Mouse (Mus musculus): ENCODE measurements around the gene Actl6a.
"Not testable (repeated sequence)": the region's sequence is repeated elsewhere in the genome, so short reads cannot be mapped to it uniquely, and the experiment has no call there.

Actl6a gene

DNA sequence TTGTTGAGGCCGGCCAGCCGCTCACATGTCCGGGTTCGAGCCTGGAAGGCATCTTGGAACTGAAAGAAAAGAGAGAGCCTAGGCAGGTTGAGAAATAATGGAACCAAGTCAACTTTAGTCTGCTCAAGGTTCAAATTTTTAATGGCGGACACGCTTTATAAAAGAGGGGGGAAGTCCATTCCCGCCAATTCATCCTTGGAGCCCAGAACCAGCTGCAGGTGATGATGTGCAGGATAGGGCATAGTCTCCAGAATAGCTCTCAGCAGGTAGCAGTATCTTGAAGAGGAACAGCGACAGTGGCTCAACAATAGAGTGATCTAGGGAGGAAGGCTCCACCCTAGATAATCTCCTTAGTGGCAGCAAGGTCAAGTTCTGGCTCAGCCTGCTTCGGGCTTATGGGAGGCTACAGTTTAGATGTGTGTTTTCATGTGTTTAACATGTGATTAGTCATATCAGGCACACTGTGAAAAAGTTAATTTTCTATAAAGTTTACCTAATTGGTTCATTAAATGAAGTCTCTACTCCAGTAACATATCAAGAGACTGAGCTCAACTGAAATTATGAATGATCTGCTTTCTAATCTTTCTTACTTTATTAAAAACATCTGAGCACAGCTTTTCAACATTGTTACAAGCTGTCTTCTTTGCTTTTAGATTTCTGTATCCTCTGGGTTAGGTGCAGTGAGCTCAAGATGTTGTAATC lies at the start of gene Actl6a:
Gene Actl6a, plus strand, starts transcription at position 652 of the 702 bp plus-strand sequence.
- DNase-seq = not testable (repeated sequence)

DNA sequence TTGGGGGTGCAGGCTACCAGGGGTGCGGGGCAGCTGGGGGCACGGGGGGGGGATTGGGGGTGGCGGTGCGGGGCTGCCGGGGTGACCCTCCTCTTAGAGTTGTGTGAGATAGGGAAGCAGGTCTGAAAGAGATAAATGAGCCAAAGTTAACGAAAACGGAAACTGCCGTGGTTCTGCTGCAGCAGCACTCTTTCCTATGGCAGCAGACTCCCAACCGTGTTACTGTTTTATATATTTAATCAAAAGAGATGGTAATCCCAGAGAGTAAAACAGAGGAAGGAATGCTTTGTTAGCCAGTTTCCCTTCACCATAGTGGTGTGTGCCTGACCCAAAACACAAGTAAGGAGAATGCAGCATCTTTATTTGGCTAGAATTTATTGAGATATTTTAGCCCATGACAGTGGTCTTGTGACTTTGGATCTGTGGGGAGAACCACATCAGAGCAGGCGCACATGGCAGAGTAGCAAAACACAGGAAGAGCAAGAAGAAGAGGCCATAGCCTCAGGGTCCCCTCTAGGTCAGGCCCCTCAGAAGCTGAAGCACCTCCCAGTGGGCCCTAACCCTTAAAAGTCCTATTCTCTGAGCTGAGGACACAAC lies 49.6 kb upstream of the Actl6a start:
- no peak for DNase-seq

- no peak for DNase-seq
Measured at GRCm38 (mm10) chr3:32658401-32658800, 47.7 kb upstream of the Actl6a start.

DNA sequence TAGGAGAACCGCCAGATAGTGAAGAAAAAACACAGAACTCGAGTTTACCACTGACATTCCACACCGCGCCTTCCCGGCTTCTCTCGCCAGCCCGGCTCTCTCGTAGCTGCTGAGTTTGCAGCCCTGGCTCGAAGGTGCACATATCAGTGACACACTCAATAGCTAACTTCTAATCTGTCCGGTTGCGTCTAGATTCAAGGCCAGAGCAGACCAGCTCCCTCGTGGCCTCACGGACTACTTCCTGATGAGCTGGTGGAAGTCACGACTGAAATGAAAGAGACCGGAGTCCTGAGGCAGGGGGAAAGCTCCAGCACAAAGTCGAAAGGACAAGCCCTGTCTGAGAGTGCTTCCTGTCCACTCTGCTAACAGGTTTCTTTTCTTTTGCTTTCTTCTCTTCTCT lies 47.3 kb upstream of the Actl6a start:
- no peak for DNase-seq

GRCm38 (mm10) chr3:32659506-32659905 lies 46.6 kb upstream of the Actl6a start:
- DNase-seq = no peak

DNA sequence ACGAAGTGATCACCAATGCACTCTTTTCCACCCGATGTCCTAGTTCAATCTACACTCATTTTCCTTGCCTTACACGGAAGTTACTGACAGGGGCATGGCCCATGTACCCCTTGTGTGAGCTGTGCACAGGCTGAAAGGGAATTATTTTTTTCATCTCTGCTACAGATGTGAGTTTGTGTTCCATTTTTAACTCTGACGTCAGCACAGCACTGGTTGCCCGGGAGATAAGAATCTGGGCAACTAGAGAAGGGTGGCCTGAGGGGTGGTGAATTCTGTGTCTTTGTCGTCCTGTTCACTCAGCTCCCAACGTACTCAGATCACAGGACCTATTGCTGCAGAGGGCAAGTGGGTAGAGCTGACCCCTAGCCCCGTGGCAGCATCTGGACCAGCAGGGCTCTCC lies 45.8 kb upstream of the Actl6a start:
- no peak for DNase-seq

DNA sequence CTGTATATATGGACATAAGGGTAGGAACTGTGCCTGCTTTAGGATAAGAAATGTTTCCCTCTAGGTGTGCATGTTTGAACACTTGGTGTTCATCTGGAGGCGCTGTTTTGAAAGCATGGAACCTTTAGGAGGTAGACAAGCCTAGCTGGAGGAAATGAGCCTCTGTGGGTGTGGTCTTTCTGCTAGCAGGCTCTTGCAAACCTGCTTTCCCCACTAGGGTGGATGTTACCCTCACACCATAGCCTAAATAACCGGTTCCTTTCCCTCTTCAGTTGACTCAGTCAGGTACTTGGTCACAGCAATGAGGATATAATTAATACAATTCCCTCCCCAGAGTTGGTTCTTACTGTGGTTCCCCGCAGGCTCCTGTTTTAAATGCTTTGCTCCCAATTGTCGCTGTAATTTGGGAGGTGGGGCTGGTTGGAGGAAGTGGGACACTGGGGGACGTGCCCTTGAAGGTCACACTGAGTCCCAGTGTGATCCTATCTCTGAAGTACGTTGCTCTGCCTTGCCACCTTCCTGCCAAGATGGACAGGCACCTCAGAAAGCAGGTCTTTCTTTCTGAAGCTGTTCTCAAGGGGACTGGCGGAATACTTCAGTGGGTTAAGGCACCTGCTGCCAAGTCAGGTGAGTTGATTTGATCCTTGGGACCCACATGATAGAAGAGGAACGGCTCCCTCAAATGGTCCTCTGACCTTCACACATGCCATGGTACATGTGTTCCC lies 45.1 kb upstream of the Actl6a start:
- no peak for DNase-seq

- DNase-seq = no peak
Measured at GRCm38 (mm10) chr3:32661556-32661930, 44.6 kb upstream of the Actl6a start.

DNA sequence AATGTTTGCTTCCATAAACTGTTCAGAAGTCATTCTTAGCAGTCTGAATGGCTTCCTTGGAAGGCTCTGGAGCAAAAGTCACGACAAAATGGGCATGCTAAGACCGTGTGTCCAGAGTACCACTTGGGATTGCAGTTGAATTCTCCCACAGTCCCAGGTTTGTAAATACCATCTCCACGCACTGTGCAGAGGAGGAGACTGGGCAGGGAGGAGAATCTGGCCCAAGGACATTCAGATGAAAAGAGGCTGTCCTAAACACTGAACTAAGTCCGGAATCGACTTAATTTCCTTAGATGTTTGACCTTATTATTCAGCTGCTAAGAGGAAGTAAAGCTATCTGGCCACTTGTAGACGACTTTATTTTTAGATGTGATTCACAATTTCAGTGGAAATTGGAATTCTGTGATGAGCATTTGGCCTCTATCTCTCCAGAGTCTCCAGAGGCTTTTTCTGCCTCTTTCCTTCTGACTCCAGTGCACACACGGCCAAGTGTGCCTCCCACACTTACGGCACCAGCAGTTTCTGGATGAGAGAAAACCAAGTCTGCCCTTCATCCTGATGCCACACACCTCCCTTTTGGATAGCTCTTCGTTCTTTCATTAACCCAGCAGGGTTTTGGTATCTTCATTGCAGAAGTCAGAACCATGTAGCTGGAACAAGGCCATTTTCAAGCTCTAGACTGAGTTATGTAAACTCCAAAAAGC lies 37.7 kb upstream of the Actl6a start:
- no peak for DNase-seq

- peak; percentile 20 for DNase-seq
Measured at GRCm38 (mm10) chr3:32669211-32669610, 36.9 kb upstream of the Actl6a start.

DNA sequence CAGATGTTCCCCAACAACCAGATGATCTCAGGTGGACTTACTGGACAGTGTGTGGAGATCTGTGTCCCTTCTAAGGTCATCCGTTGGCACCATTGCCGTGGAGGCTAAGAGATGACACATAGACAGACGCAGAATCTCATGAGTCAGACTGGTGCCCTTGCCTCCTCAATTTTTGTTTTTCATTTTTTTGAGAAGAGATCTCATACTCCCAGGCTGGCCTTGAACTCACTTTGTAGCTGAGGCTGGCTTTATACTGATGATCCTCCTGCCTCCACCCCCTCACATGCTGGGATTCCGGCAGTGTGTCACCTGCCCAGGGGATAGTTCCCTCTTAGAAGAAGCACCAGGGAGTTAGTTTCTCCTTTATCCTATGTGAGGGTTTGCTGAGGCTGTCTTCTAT lies 35.9 kb upstream of the Actl6a start:
- no peak for DNase-seq

DNA sequence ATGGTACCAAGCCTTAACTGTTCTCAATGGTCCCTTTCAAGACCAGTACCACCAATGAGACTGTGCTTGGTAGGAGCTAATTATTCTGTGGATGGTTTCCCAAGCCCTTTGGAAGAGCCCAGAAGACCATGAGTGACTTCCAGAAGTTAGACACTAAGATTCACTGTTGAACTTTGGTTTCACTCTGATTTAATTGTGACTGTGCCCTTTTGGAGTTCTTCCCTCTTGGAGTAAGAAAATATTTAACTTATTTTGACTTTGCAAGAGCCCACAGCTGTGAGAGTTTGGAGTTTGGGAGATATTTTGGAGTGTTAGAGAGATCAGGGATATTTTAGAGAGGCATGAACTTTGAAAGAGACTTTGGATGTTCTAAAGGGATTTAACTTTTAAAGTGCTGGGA lies 32.9 kb upstream of the Actl6a start:
- no peak for DNase-seq

DNA sequence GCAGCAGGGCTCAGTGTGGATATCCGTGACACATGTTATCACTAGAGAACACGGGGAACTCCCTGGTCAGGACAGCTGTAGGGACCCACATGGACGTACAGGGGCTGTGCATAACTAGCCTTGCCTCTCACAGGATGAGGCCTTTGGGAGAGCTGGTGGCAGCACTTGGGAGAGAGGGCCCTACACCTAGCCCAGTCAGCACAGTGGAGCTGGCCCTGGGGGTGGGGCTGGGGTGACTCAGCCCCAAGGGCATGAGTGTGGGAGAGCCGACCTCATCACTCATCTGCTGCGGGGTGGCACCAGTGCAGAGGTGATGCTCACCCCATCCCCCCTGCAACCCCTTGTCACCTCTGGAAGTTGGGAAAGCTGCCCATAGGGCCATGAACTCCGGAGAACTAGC lies 29.7 kb upstream of the Actl6a start:
- DNase-seq = no peak

DNA sequence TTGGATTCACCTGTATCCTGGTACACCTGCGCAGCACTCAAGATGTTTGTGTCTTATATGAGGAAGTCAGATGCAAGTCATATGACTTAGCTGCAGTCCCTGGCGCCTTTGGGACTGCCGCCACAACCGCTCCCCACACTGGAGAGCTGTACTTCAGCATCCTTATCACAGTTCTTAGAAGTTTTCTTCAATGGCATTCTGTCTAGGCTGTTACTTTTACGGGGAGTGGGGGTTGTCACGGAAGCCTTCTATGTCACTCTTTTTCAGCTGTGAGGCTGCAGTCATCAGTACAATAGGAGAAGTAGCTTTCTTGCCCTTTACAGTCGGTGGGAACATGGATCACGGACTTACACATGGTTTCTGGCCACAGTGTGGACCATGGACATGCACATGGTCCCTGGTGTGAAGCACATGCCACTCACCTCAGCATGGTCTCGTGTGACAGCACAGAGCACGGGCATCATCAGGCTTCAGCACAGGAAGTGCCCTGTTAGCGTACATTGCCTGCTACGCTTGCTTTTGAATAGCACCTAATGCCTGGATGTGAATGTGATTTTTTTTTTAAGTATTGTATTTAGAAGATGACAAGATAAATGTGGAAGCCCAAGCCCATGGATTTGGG lies 23.1 kb upstream of the Actl6a start:
- DNase-seq = no peak

- no peak for DNase-seq
Measured at GRCm38 (mm10) chr3:32684631-32685030, 21.5 kb upstream of the Actl6a start.

- DNase-seq = no peak
Measured at GRCm38 (mm10) chr3:32686537-32686936, 19.6 kb upstream of the Actl6a start.

DNA sequence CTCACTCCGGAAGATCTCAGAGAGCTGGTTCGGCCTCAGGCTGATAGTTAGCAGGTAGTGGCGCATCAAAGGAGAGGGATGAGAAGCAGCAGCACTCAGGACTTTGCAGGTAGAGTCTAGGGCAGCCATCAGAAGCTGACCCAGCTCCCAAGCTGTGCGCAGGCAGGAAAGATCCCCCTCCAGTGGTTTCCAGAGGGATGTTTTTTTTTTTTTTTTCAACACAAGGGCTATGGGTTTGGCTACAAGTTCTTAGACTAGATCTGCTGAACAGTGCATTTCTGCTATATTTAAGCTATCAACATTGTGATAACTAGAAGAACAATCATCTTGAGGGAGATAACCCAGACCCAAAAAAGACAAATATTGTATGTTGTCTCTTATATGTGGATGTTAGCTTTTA lies 18.9 kb upstream of the Actl6a start:
- no peak for DNase-seq

DNA sequence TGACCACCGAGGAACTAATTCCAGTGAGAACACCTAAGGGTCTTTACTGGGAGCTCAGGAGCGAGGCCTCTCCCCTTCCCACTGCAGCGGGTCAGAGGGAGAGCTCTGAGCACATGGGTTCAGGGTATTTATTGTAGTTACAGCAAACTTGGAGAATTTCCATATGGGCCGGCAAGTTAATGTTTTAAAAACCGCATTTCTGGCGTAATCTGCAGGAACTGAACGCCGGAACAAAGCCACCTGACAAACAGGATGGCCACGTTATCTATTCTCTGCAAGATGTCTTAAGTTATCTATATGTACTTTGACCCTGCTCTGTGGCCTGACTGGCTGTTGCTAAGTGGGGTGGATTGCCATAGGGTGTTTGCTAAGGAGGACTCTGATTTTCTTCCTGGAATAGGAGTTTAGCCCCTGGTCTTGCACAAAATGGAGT lies 16.5 kb upstream of the Actl6a start:
- no peak for DNase-seq

- DNase-seq = no peak
Measured at GRCm38 (mm10) chr3:32690008-32690407, 16.1 kb upstream of the Actl6a start.

GRCm38 (mm10) chr3:32690901-32691300 lies 15.2 kb upstream of the Actl6a start:
- no peak for DNase-seq

GRCm38 (mm10) chr3:32691841-32692240 lies 14.3 kb upstream of the Actl6a start:
- DNase-seq = no peak

- DNase-seq = no peak
Measured at GRCm38 (mm10) chr3:32694211-32694610, 11.9 kb upstream of the Actl6a start.
